Mouse (Mus musculus): Measurements from ENCODE around the gene Mycbpap. TPM values are rescaled to one million over a fixed set of nuclear protein-coding genes. Genes with fewer than 3 reads are reported as not detected.

Gene Mycbpap
- total and polyA plus RNA-seq, 3 experiments: 0.08 to 3.1 (median 1.1) TPM

- Histone ChIP-seq H3K9me3 (replicated peaks; ENCODE audit: low read length) (peaks cover 3% of the 10 kb centered on the region), H3K4me1 (ENCODE audit: control insufficient read depth in 1 of 2, insufficient read depth in 2 of 2) (peaks cover 2 to 25% of the 10 kb centered on the region in 2 experiments), H3K79me2 (replicated peaks; ENCODE audit: control insufficient read depth, extremely low read depth, insufficient read depth, poor library complexity, severe bottlenecking) (no peaks in the 10 kb centered on the region), H3K9ac (ENCODE audit: insufficient read depth, low read depth) (no peak overlapping the region), H3K36me3 (replicated peaks in 1 of 2; ENCODE audit: control insufficient read depth in 1 of 2, insufficient read depth in 1 of 2, low read length in 1 of 2) (peaks cover 1 to 41% of the 10 kb centered on the region in 2 experiments), H3K27ac (ENCODE audit: insufficient read depth, low read depth) (no peak overlapping the region), H3K4me3 (replicated peaks in 1 of 3; ENCODE audit: low read depth in 2 of 3, low read length in 2 of 3, poor library complexity in 1 of 3) (no peak overlapping the region), H3K27me3 (replicated peaks) (no peaks in the 10 kb centered on the region), H3K4me2 (ENCODE audit: insufficient read depth, low read depth, poor library complexity, severe bottlenecking) (no peak overlapping the region)
- TF ChIP-seq UBTF (IDR thresholded peaks at IDR 0.05; ENCODE audit: low read depth, low read length) (no peak), RCOR1 (conservative IDR thresholded peaks at IDR 0.05; ENCODE audit: low read depth, low read length) (no peak), E2F4 (IDR thresholded peaks at IDR 0.05; ENCODE audit: insufficient replicate concordance, low read depth, low read length) (no peak), ZKSCAN1 (IDR thresholded peaks at IDR 0.05; ENCODE audit: borderline replicate concordance, low read depth, low read length) (no peak), POLR2AphosphoS2 (IDR thresholded peaks at IDR 0.05; ENCODE audit: low read depth, low read length) (no peak), POLR2A (IDR thresholded peaks at IDR 0.05; ENCODE audit: low read depth, low read length) (no peak), ETS1 (conservative IDR thresholded peaks at IDR 0.05; ENCODE audit: low read depth, low read length) (no peak), MXI1 (IDR thresholded peaks at IDR 0.05; ENCODE audit: low read depth, low read length) (no peak), JUN (IDR thresholded peaks at IDR 0.05; ENCODE audit: insufficient read depth, low read depth, low read length) (no peak), CHD2 (IDR thresholded peaks at IDR 0.05; ENCODE audit: low read length) (no peak), ZMIZ1 (IDR thresholded peaks at IDR 0.05; ENCODE audit: low read depth, low read length) (no peak), ZC3H11A (IDR thresholded peaks at IDR 0.05; ENCODE audit: low read depth, low read length) (no peak)
- dilution Hi-C loops (cut with MboI; ENCODE audit: extremely low pct_ligation_motif_present, extremely low pct_unique_long_range_greater_than_20kb, low sequenced_read_pairs) (no loop called here), in situ Hi-C loops (cut with MboI; ENCODE audit: low pct_ligation_motif_present, low pct_unique_long_range_greater_than_20kb, low sequenced_read_pairs) (no loop called here)
- no peak for DNase-seq (ENCODE audit: extremely low read depth)
Observed at GRCm38 (mm10) chr11:94547271-94547670, 25.7 kb upstream of the Mycbpap start.

- Histone ChIP-seq H3K9ac (ENCODE audit: insufficient read depth, low read depth) (no peak overlapping the region), H3K27ac (ENCODE audit: insufficient read depth, low read depth) (no peak overlapping the region), H3K9me3 (replicated peaks; ENCODE audit: low read length) (peaks cover 2% of the 10 kb centered on the region), H3K4me1 (ENCODE audit: control insufficient read depth in 1 of 2, insufficient read depth in 2 of 2) (peaks cover 2 to 25% of the 10 kb centered on the region in 2 experiments), H3K36me3 (replicated peaks in 1 of 2; ENCODE audit: control insufficient read depth in 1 of 2, insufficient read depth in 1 of 2, low read length in 1 of 2) (peaks cover 3 to 41% of the 10 kb centered on the region in 2 experiments), H3K4me3 (replicated peaks in 1 of 3; ENCODE audit: low read depth in 2 of 3, low read length in 2 of 3, poor library complexity in 1 of 3) (no peak overlapping the region), H3K27me3 (replicated peaks) (no peaks in the 10 kb centered on the region), H3K4me2 (ENCODE audit: insufficient read depth, low read depth, poor library complexity, severe bottlenecking) (no peak overlapping the region), H3K79me2 (replicated peaks; ENCODE audit: control insufficient read depth, extremely low read depth, insufficient read depth, poor library complexity, severe bottlenecking) (no peaks in the 10 kb centered on the region)
- TF ChIP-seq KAT2A (IDR thresholded peaks at IDR 0.05; ENCODE audit: insufficient replicate concordance, low read length) (no peak), GABPA (IDR thresholded peaks at IDR 0.05; ENCODE audit: insufficient replicate concordance, low read depth, low read length) (no peak), HCFC1 (IDR thresholded peaks at IDR 0.05; ENCODE audit: low read depth, low read length) (no peak), POLR2A (IDR thresholded peaks at IDR 0.05; ENCODE audit: low read depth, low read length) (no peak), MYC (IDR thresholded peaks at IDR 0.05; ENCODE audit: low read depth, low read length) (no peak), EP300 (IDR thresholded peaks at IDR 0.05; ENCODE audit: low read length) (no peak), NRF1 (IDR thresholded peaks at IDR 0.05; ENCODE audit: low read depth, low read length) (no peak), CTCF (conservative IDR thresholded peaks at IDR 0.05 in 1 of 2, IDR thresholded peaks at IDR 0.05 in 1 of 2; ENCODE audit: low read depth in 2 of 2, low read length in 2 of 2) (peak in 1 of 2 experiments; percentile 26; a peak in 2 of 4 replicates), ELF1 (IDR thresholded peaks at IDR 0.05; ENCODE audit: low read depth, low read length) (no peak)
- in situ Hi-C loops (cut with MboI; ENCODE audit: low pct_ligation_motif_present, low pct_unique_long_range_greater_than_20kb, low sequenced_read_pairs) (no loop called here), dilution Hi-C loops (cut with MboI; ENCODE audit: extremely low pct_ligation_motif_present, extremely low pct_unique_long_range_greater_than_20kb, low sequenced_read_pairs) (no loop called here)
- DNase-seq (ENCODE audit: extremely low read depth): no peak
Observed at GRCm38 (mm10) chr11:94546381-94546780, 24.8 kb upstream of the Mycbpap start.

Data from CH12.LX (cell line).